9 mouse cellular contexts compared by ENCODE assay signal in genomic region chr17:26042599-26043248, GRCm38 (mm10). TPM values are rescaled to one million over a fixed set of nuclear protein-coding genes. Genes with fewer than 3 reads are reported as not detected.
DNase-seq lines count a peak whose midpoint lies in the region; ATAC-seq and TF ChIP-seq lines count a peak whose summit lies in the region.
"Had no signal": no experiment of that assay in that cellular context is flagged by ENCODE, and none has a peak within 500 bp of the region (broad histone marks: within the 10 kb centered on the region; RNA-seq: fewer than 3 reads in every experiment).

No protein-coding gene starts in this region.

- H3K4me1 ChIP-seq in heart, embryonic 13.5 days = peaks cover 49% of the 10 kb centered on the region
- H3K4me1 ChIP-seq in midbrain, embryonic 15.5 days = peaks cover 39% of the 10 kb centered on the region; the same call in 1 of the 2 replicates

- peak overlapping the region; percentile 20; the same call in 1 of the 2 replicates for H3K4me3 ChIP-seq in layer of hippocampus, adult 2 months
- H3K4me3 ChIP-seq in heart, embryonic 13.5 days = peak overlapping the region; percentile 20; the same call in 1 of the 2 replicates
- H3K4me3 ChIP-seq in midbrain, embryonic 15.5 days = no peak overlapping the region

- peak overlapping the region; percentile 54 for H3K4me2 ChIP-seq in heart, embryonic 13.5 days
- H3K4me2 ChIP-seq in midbrain, embryonic 15.5 days = no peak overlapping the region

- no peaks in the 10 kb centered on the region for H3K27me3 ChIP-seq in heart, embryonic 13.5 days (replicated peaks)
- no peaks in the 10 kb centered on the region for H3K27me3 ChIP-seq in midbrain, embryonic 15.5 days (replicated peaks)

- H3K9ac ChIP-seq in heart, embryonic 13.5 days = peak overlapping the region; percentile 62
- H3K9ac ChIP-seq in midbrain, embryonic 15.5 days = no peak overlapping the region

- H3K9me3 ChIP-seq in heart, embryonic 13.5 days = no peaks in the 10 kb centered on the region
- no peaks in the 10 kb centered on the region for H3K9me3 ChIP-seq in midbrain, embryonic 15.5 days

- no peak for TF ChIP-seq CTCF in layer of hippocampus, adult 2 months (conservative IDR thresholded peaks at IDR 0.05)

- DNase-seq in layer of hippocampus, adult 2 months (ENCODE audit: low spot score in 2 of 2) = no peak
- DNase-seq in layer of hippocampus, postnatal 25 days (ENCODE audit: extremely low spot score in 1 of 2, low spot score in 1 of 2) = no peak
- peak; percentile 71 to 72 for DNase-seq in cerebellum, postnatal 10 days
- no peak for DNase-seq in urinary bladder, postnatal 4 days (ENCODE audit: low spot score in 2 of 2)
- no peak for DNase-seq in adrenal gland, adult 8-10 months
- DNase-seq: thymus, adult 18-20 months had no signal

- H3K36me3 ChIP-seq in heart, embryonic 13.5 days = no peaks in the 10 kb centered on the region
- H3K36me3 ChIP-seq in midbrain, embryonic 15.5 days (replicated peaks) = no peaks in the 10 kb centered on the region

- WGBS in heart, embryonic 13.5 days = 48% methylated on average over 12 of the region's 13 CpGs
- WGBS in midbrain, embryonic 15.5 days = 64% methylated on average over 13 of the region's 13 CpGs

- peak overlapping the region; percentile 91 for H3K27ac ChIP-seq in layer of hippocampus, adult 2 months
- peak overlapping the region; percentile 95 for H3K27ac ChIP-seq in heart, embryonic 13.5 days (replicated peaks)
- H3K27ac ChIP-seq in midbrain, embryonic 15.5 days = peak overlapping the region; percentile 78

- no peak; the same call in 1 of the 2 replicates for ATAC-seq in heart, embryonic 13.5 days (ENCODE audit: extremely low read depth, insufficient number of reproducible peaks, low FRiP score, low TSS enrichment)
- ATAC-seq in midbrain, embryonic 15.5 days (replicated peaks) = peak; percentile 48; the same call in 1 of the 2 replicates
- no peak for ATAC-seq in CD4-positive, CD25-positive, alpha-beta regulatory T cell, adult 4 months

RNA-seq across cellular contexts. Expression of gene Rab11fip3, which starts 26.6 kb away (rescaled TPM):
- 100 to 1,000 TPM; 108 to 115 TPM for total RNA-seq in layer of hippocampus, adult 2 months (2021)
- total RNA-seq in layer of hippocampus, postnatal 25 days (2021) = 100 to 1,000 TPM in 1 of 2 experiments, 10 to 100 TPM in 1; 97.3 to 104 TPM
- 11.0 and 12.3 TPM in 2 replicates for polyA plus RNA-seq in heart, embryonic 13.5 days (2015; fragmentation: Nextera tagmentation; extraction: Ambion mirVana)
- 32.2 and 32.6 TPM in 2 replicates for polyA plus RNA-seq in midbrain, embryonic 15.5 days (2015; fragmentation: Nextera tagmentation; extraction: Ambion mirVana)
- 10 to 100 TPM; 22.7 to 37.2 (median 29.9) TPM for total RNA-seq in adrenal gland, adult 8-10 months (2022)
- 1 to 10 TPM; 1.8 to 2.3 TPM for polyA plus RNA-seq in CD4-positive, CD25-positive, alpha-beta regulatory T cell, adult 4 months (2017; shearing (Covaris generic))

RNA-seq across cellular contexts. Expression of gene Decr2, which starts 47.4 kb away (rescaled TPM):
- 10 to 100 TPM; 26.7 to 28.9 TPM for total RNA-seq in layer of hippocampus, adult 2 months (2021)
- 10 to 100 TPM; 27.2 to 28.2 TPM for total RNA-seq in layer of hippocampus, postnatal 25 days (2021)
- polyA plus RNA-seq in heart, embryonic 13.5 days (2015; fragmentation: Nextera tagmentation; extraction: Ambion mirVana) = 34.4 and 34.6 TPM in 2 replicates
- 34.2 and 36.3 TPM in 2 replicates for polyA plus RNA-seq in midbrain, embryonic 15.5 days (2015; fragmentation: Nextera tagmentation; extraction: Ambion mirVana)
- 10 to 100 TPM; 23.0 to 26.8 (median 24.2) TPM for total RNA-seq in adrenal gland, adult 8-10 months (2022)
- 10 to 100 TPM; 27.7 to 35.1 TPM for polyA plus RNA-seq in CD4-positive, CD25-positive, alpha-beta regulatory T cell, adult 4 months (2017; shearing (Covaris generic))

RNA-seq across cellular contexts. Expression of gene Nme4, which starts 52.7 kb away (rescaled TPM):
- 1 to 10 TPM; 5.7 to 6.7 TPM for total RNA-seq in layer of hippocampus, adult 2 months (2021)
- total RNA-seq in layer of hippocampus, postnatal 25 days (2021) = 1 to 10 TPM; 4.1 TPM
- 77.4 and 87.2 TPM in 2 replicates for polyA plus RNA-seq in heart, embryonic 13.5 days (2015; fragmentation: Nextera tagmentation; extraction: Ambion mirVana)
- 24.7 and 25.1 TPM in 2 replicates for polyA plus RNA-seq in midbrain, embryonic 15.5 days (2015; fragmentation: Nextera tagmentation; extraction: Ambion mirVana)
- 10 to 100 TPM in 1 of 4 experiments, 1 to 10 TPM in 3; 2.1 to 10.4 (median 6.0) TPM for total RNA-seq in adrenal gland, adult 8-10 months (2022)
- under 1 TPM; 0.32 to 0.95 TPM for polyA plus RNA-seq in CD4-positive, CD25-positive, alpha-beta regulatory T cell, adult 4 months (2017; shearing (Covaris generic))

RNA-seq across cellular contexts. Expression of gene Capn15, which starts 57.1 kb away (rescaled TPM):
- 10 to 100 TPM; 53.6 to 58.8 TPM for total RNA-seq in layer of hippocampus, adult 2 months (2021)
- 10 to 100 TPM; 48.7 to 55.2 TPM for total RNA-seq in layer of hippocampus, postnatal 25 days (2021)
- polyA plus RNA-seq in heart, embryonic 13.5 days (2015; fragmentation: Nextera tagmentation; extraction: Ambion mirVana) = 9.3 and 10.6 TPM in 2 replicates
- polyA plus RNA-seq in midbrain, embryonic 15.5 days (2015; fragmentation: Nextera tagmentation; extraction: Ambion mirVana) = 22.2 and 23.8 TPM in 2 replicates
- total RNA-seq in adrenal gland, adult 8-10 months (2022) = 10 to 100 TPM; 20.1 to 34.6 (median 24.9) TPM
- polyA plus RNA-seq in CD4-positive, CD25-positive, alpha-beta regulatory T cell, adult 4 months (2017; shearing (Covaris generic)) = 1 to 10 TPM; 5.3 to 6.6 TPM

Comparison
In these comparisons a context has a peak if more than half of its experiments do, and no peak if none do; other contexts are left out.
1. DNase-seq: peak in cerebellum, postnatal 10 days (2 of 2); none in layer of hippocampus, adult 2 months (0 of 2), layer of hippocampus, postnatal 25 days (0 of 2), urinary bladder, postnatal 4 days (0 of 2) and adrenal gland, adult 8-10 months (single experiment).
2. Peak in every context shown above with its lines, with median percentiles within 50 percentile points of each other: H3K27ac ChIP-seq.